Mouse (Mus musculus) fibroblast of lung, adult 2 months (primary cell): ENCODE data around the gene Gtf2h5.

Experiments used
- DNase-seq: peaks from one replicate; pipeline ENCODE4 v3.0.0-alpha.2; 2011; ENCODE audit warnings: low read depth

Gene Gtf2h5

DNA sequence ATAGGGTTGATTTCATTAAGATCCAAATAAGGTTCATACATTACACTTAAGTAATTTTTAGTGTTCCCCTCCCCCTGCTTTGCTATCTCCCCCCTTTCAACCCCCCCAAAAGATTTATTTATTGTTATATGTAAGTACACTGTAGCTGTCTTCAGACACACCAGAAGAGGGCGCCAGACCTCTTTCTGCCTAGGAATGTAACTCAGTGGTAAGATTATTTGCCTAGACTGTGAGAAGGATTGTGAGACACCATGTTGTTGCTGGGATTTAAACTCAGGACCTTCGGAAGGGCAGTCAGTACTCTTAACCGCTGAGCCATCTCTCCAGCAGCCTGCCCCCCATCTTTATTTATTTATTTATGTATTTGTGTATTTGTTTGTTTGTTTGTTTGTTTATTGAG is 31.4 kb downstream of the Gtf2h5 start:
- DNase-seq: no peak

DNA sequence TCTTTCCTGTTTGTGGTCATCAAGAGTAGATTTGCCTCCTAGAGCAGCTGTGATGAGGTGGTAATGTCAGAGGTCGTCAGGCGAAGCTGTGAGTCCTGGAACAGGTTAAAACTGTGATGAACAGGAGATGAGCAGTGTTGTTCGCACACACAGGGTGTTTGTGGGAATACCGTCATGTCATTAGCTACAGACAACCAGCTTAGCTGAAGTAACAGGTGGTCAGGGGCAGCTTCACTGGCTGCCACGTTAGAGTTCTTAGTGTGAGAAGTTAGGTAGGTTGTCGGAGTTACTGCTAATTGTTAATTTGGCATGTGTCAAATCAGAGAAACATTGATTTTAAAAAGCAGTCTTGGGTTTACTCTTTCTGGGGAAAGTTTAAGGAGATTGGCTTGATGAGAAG is 34.1 kb downstream of the Gtf2h5 start:
- DNase-seq: no peak

GRCm38 (mm10) chr17:6115085-6115484 is 35.5 kb downstream of the Gtf2h5 start:
- DNase-seq: no peak

GRCm38 (mm10) chr17:6117148-6117725 is 37.7 kb downstream of the Gtf2h5 start:
- DNase-seq: no peak

DNA sequence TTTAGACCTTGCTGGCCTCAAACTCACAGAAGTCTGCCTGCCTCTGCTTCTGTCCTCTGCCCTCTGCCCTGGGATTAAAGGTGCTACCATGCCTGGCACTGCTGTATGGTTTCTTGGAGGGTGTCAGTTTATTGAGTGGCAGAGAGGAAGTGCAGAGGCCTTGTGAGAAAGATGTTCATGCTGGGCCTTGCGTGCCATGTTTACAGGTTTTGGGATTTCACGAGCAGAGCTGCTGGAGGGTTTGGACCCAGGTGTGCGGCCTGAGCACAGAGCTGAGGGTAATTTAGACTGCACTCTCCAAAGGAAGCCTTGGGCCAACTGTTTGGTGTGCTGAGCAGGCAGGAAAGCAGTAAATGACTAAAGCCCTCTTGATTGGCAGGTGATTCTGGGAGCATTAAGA is 38.3 kb downstream of the Gtf2h5 start:
- no peak for DNase-seq

- DNase-seq: no peak
Observed at GRCm38 (mm10) chr17:6118861-6119260, 39.3 kb downstream of the Gtf2h5 start.

GRCm38 (mm10) chr17:6123776-6124175 is 44.2 kb downstream of the Gtf2h5 start:
- DNase-seq: no peak

GRCm38 (mm10) chr17:6125441-6125840 is 45.9 kb downstream of the Gtf2h5 start:
- no peak for DNase-seq

DNA sequence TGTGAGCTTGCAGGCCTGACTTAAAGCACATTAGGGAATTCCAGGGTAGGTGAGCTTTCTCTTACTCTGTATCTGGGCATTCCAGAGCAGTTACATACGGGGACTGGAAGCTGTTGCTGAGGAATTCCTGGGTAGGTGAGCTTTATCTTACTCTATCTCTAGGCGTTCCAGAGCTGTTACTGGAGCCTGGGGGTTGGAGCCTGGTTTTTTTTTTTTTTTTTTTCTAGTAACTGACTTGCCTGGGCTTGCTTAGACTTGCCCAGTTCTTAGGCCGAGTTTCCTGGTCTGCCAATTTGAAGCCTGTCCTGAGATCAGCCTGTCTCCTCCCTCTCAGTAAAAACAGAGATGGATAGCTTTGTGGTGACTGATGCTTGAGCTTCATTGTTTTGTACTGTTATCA is 48.5 kb downstream of the Gtf2h5 start:
- DNase-seq: no peak

DNA sequence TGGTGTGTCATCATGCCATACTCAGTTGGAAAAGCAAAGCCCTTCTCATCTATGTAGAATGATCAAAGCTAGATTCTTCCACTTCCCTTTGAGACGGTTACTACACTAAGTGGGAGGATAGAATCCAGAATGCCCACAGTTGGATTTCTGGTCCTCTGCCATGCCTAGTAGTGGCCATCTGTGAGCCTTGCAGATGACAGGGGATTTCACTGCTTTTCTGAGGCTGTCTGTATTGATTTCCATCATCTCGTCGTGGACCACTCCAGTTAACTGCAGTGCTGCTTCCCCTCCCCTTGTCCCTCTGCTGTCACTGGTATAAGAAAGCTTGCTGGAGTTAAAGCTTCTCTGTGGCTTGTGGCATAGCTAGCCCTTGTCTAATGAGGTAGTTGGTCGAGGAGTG is 49.8 kb downstream of the Gtf2h5 start:
- DNase-seq: no peak

- DNase-seq: peak; percentile 92
Observed at GRCm38 (mm10) chr17:6131083-6131482, 51.5 kb downstream of the Gtf2h5 start.
